Mouse (Mus musculus) olfactory bulb, adult 2 months (tissue): ENCODE measurements around the gene Fam163b. TPM values are rescaled to one million over a fixed set of nuclear protein-coding genes. Genes with fewer than 3 reads are reported as not detected.

Experiments
- H3K27ac ChIP-seq: fragments of 200-500 bp; 2 replicates; pipeline ENCODE4 v1.5.1; 2012; ENCODE audit warnings: low read depth, low read length; ENCODE audit not compliant: insufficient read depth
- H3K4me1 ChIP-seq: fragments of 200-500 bp; 2 replicates; pipeline ENCODE4 v1.6.1; 2012; ENCODE audit warnings: low read length; ENCODE audit not compliant: control insufficient read depth, insufficient read depth
- H3K4me3 ChIP-seq: fragments of 200-500 bp; 2 replicates; pipeline ENCODE4 v1.5.1; 2012; ENCODE audit warnings: mild to moderate bottlenecking, low read depth, low read length, moderate library complexity; ENCODE audit not compliant: insufficient read depth
- CTCF ChIP-seq: fragments of 200-500 bp; IDR thresholded peaks from 2 replicates; pipeline ENCODE4 v1.5.1; 2012; ENCODE audit warnings: low read depth, mild to moderate bottlenecking, low read length, moderate library complexity; ENCODE audit not compliant: insufficient read depth
- POLR2A ChIP-seq: fragments of 200-500 bp; IDR thresholded peaks from 2 replicates; pipeline ENCODE4 v1.6.1; 2012; ENCODE audit warnings: mild to moderate bottlenecking, low read depth, low read length, moderate library complexity; ENCODE audit not compliant: insufficient read depth
- WGBS: fragments of 180-500 bp; shearing (Covaris S2); methylation state at CpG from one replicate; pipeline ENCODE4 v1.1.7; 2018; 5-methylcytosine and 5-hydroxymethylcytosine counted together
- polyA plus RNA-seq: library from polyadenylated mRNA; stranded (reverse); fragments of >200 nt; gene quantifications from 2 replicates; pipeline ENCODE4 v1.2.4, GENCODE M21; 2012; ENCODE audit warnings: low replicate concordance; ENCODE audit not compliant: missing spikeins, insufficient read depth, insufficient read length

Fam163b gene
- polyA plus RNA-seq, 1 experiment: not detected

DNA sequence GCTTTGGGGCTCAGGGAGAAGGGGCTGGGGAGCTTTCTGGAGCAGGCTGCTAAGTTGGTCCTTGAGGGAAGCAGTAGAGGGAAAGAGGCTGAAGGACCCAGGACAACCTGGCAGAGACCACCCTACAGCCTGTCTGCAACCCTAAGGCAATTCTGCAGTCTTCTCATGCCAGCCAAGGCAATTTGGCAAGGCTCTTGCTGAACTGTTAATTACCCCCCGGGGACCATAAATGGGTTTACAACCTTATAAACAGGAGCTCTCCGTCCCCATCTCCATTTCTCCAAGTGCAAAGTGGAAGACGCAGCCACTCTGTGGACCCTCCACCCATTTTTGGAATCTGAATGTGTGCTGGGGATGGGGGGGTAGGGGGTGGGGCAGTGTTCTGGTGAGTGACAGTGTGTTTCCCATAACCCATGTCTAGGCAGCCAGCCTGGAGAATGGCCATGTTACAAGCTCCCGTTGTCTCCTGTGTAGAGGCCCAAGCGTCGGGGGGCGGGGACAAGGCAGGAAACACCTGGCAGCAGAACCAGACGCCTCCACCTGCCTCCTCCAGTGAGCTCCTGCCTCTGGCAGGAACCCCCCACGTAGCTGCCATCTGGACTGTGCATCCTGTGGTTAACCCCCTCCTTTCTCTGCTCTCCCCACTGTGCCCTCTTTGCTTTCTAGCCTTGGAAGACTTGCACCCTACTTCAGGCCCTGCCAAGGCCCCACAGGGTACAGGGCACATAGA, 20.5 kb downstream of the Fam163b start:
- peak overlapping the region; percentile 18; the same call in 1 of the 2 replicates for H3K27ac ChIP-seq
- peaks cover 63% of the 10 kb centered on the region for H3K4me1 ChIP-seq
- H3K4me3 ChIP-seq: no peak overlapping the region
- 17% methylated on average over 9 of the region's 9 CpGs for whole genome bisulfite sequencing
- no peak for TF ChIP-seq POLR2A
- no peak for TF ChIP-seq CTCF

DNA sequence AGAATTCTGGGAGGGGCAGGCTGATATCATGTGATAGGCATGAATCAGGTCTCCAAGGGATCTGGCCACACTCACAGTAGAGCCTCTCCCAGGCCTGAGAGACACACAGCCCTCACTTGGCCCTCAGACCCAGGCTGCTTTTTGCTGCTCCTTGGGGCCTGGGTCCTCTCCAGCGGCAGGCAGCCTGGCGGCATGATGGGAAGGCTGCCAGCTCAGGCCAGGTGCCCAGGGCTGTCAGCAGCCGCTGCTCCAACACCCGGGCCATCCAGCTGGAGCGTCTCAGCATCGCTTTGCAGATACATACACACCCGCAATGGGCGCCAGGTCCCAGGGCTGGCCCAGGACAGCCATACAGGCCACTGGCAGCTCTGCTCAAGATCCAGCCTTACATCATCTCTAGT, 22.1 kb downstream of the Fam163b start:
- Histone ChIP-seq H3K4me3 (no peak overlapping the region), H3K27ac (no peak overlapping the region), H3K4me1 (peaks cover 56% of the 10 kb centered on the region)
- TF ChIP-seq CTCF: no peak
- TF ChIP-seq POLR2A: no peak
- 51% methylated on average over 8 of the region's 8 CpGs for WGBS

DNA sequence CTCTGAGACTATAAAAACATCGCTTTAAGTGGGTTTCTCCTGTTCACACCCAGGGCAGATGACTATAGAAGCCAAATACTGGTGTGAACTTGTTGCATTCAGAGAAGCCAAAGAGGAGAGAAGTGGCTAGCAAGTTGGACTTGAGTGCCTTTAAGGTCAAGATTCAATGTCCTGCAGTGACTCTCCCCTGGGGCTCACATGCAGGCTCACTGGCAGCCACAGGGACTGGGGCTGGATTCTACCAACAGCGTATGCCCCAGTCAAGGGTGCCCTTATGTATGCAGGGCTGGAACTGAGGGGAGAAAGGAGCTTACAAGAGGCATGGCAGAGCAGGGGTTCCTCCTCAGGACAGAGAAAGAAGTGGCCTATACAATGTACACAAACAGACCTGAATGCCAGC, 22.5 kb downstream of the Fam163b start:
- Histone ChIP-seq H3K4me3 (no peak overlapping the region), H3K4me1 (peaks cover 58% of the 10 kb centered on the region), H3K27ac (no peak overlapping the region)
- TF ChIP-seq POLR2A: no peak
- no peak for TF ChIP-seq CTCF
- WGBS: 84% methylated on average over 2 of the region's 2 CpGs

DNA sequence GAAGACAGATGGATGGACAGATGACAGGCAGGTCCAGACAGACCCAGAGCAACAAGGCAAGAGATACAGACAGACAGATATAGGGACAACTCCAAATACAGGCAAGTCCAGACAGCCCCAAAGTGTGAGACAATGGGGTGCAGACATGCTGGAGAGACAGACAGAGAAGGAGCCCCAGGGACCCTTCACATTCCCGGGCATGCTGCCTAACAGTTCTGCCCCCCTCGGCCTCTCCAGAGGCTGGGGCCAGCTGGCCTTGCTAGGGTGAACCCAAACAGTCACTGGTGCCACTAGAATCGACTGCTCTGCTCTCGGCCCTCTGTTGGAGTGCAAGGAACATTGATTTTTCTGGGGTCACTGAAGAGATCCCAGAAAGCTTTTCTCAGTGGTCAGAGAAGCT, 23.8 kb downstream of the Fam163b start:
- Histone ChIP-seq H3K27ac (no peak overlapping the region), H3K4me1 (peaks cover 56% of the 10 kb centered on the region), H3K4me3 (no peak overlapping the region)
- 49% methylated on average over 4 of the region's 4 CpGs for WGBS
- TF ChIP-seq POLR2A (no peak), CTCF (no peak)

DNA sequence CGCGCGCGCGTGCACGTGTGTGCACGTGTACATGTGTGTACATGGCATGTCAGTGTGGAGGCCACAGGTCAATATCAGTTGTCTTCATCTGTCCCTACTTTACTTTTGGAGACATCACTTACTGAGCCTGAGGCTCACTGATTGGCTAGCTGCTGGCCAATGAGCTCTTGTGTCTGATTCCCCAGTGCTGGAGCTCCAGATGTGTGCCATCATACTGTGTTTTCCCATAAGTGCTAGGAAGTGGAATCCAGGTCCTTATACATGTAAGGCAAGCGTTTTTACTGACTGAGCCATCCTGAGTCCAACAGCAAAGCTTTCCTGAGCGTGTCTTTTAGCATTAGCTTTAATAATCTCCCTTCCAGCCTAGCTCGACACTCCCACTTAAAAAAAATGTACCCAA, 28.1 kb downstream of the Fam163b start:
- H3K27ac ChIP-seq: no peak overlapping the region
- H3K4me3 ChIP-seq: no peak overlapping the region
- H3K4me1 ChIP-seq: peaks cover 42% of the 10 kb centered on the region
- no peak for TF ChIP-seq POLR2A
- TF ChIP-seq CTCF: no peak
- 80% methylated on average over 10 of the region's 10 CpGs for WGBS

DNA sequence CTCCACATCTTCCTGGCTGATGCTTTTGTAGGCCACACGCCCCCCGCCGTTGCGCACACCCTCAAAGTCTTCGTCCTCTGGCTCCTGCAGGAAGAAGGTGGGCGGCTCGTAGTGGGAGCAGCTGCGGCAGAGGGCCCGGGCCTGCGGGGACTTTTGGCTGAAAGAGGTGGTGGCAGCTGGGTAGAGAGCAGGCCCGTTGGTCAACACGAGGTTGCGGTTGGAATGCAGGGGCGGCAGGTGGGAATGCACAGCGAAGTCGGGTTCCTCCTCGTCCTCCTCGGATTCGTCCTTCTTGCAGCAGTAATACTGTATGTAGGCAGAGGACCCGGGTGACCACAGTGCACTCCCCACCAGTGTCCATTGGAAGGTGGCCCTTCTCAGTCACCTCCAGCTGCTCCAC, 29.7 kb downstream of the Fam163b start:
- Histone ChIP-seq H3K4me1 (peaks cover 44% of the 10 kb centered on the region), H3K4me3 (no peak overlapping the region), H3K27ac (no peak overlapping the region)
- WGBS: 59% methylated on average over 20 of the region's 20 CpGs
- TF ChIP-seq POLR2A (no peak), CTCF (no peak)

DNA sequence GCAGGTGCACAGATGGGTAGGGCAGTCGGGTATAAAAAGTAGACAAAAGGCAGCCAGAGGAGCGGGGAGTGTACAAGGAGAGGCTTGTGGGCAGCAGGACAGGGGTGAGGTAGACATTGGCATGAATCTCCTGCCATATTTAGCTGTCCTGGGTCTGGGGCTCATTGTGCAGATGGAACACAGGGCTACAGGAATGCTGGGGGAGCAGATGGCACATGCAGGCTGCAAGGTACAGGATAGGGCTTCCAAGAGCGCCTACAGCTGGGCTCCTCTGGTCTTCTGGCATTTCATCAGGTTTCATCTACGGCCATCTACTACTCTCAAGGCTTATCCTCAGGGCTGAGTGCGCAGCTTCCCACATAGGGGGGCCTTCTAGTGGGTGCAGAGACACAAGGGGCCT, 33.2 kb downstream of the Fam163b start:
- TF ChIP-seq POLR2A: no peak
- no peak overlapping the region for H3K4me3 ChIP-seq
- WGBS: 78% methylated on average over 5 of the region's 5 CpGs
- no peak overlapping the region for H3K27ac ChIP-seq
- H3K4me1 ChIP-seq: peaks cover 57% of the 10 kb centered on the region

DNA sequence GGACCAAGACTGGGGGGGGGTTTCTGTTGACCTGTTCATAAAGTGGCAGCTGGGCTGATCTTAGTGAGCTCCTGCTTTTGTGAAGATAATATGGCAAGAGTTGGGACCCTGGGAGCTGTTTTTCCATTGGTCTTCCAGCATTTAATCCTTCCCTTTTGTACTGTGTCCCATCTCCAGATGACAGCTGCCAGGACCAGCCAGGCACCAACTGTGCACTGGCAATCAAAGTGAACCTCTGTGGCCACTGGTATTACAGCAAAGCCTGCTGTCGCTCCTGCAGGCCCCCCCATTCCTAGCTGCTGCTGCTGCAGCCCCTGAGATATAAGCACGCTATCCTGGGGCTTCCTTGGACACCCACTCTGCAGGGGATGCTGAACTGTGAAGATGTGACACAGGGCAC, 34.1 kb downstream of the Fam163b start:
- TF ChIP-seq CTCF (no peak), POLR2A (no peak)
- Histone ChIP-seq H3K27ac (no peak overlapping the region), H3K4me3 (no peak overlapping the region), H3K4me1 (peaks cover 56% of the 10 kb centered on the region)
- WGBS: 74% methylated on average over 2 of the region's 2 CpGs

DNA sequence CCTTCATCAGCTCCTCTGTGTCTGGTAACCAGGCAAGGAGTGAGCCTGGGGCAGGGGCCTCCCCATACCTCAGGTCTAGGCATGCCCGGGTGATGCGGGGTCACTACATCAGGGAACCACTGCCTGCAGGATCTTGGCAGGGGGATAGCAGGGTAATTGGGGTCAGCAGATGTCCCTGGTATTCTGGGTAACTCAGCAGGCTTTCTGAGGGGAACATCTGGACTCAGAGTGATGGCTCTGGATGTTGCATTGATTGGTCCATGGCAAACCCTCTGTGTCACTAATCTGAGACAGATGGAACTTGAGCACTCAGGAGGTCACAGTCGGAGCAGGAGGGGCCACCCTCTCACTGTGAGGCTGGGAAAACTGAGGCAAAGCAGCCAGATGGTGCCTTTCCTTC, 35.5 kb downstream of the Fam163b start:
- peaks cover 54% of the 10 kb centered on the region for H3K4me1 ChIP-seq
- TF ChIP-seq POLR2A (no peak), CTCF (no peak)
- WGBS: 65% methylated on average over 3 of the region's 3 CpGs
- H3K4me3 ChIP-seq: no peak overlapping the region
- H3K27ac ChIP-seq: no peak overlapping the region

DNA sequence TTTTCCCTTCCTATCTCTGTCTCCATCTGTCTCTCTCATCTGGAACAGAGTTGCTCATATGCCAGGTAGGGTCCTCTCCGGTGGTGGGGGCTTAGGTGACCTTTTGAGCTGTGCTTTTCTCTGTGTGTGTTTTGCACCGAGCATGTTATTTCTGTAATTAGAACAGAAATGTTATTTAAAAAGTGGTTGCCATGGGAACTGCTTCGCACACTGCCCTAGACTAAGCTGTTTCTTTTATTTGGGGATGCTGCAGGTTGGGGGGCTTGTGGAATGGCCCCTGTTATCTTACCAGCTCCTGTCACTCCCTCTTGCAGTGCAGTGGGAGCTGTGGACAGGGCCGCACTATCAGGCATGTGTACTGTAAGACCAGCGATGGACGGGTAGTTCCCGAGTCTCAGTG, 38.7 kb downstream of the Fam163b start:
- TF ChIP-seq POLR2A (no peak), CTCF (no peak)
- Histone ChIP-seq H3K4me3 (no peak overlapping the region), H3K27ac (peak overlapping the region; percentile 85), H3K4me1 (peaks cover 55% of the 10 kb centered on the region)
- WGBS: 28% methylated on average over 7 of the region's 7 CpGs
